Mouse (Mus musculus) olfactory bulb, adult 2 months (tissue): ENCODE results near the gene Gm19935. TPM values are rescaled to one million over a fixed set of nuclear protein-coding genes. Genes with fewer than 3 reads are reported as not detected.

Source experiments
- H3K27ac ChIP-seq: fragments of 200-500 bp; 2 replicates; pipeline ENCODE4 v1.5.1; 2012; ENCODE audit warnings: low read depth, low read length; ENCODE audit not compliant: insufficient read depth
- H3K4me1 ChIP-seq: fragments of 200-500 bp; 2 replicates; pipeline ENCODE4 v1.6.1; 2012; ENCODE audit warnings: low read length; ENCODE audit not compliant: control insufficient read depth, insufficient read depth
- H3K4me3 ChIP-seq: fragments of 200-500 bp; 2 replicates; pipeline ENCODE4 v1.5.1; 2012; ENCODE audit warnings: mild to moderate bottlenecking, low read depth, low read length, moderate library complexity; ENCODE audit not compliant: insufficient read depth
- CTCF ChIP-seq: fragments of 200-500 bp; IDR thresholded peaks from 2 replicates; pipeline ENCODE4 v1.5.1; 2012; ENCODE audit warnings: low read depth, mild to moderate bottlenecking, low read length, moderate library complexity; ENCODE audit not compliant: insufficient read depth
- POLR2A ChIP-seq: fragments of 200-500 bp; IDR thresholded peaks from 2 replicates; pipeline ENCODE4 v1.6.1; 2012; ENCODE audit warnings: mild to moderate bottlenecking, low read depth, low read length, moderate library complexity; ENCODE audit not compliant: insufficient read depth
- WGBS: fragments of 180-500 bp; shearing (Covaris S2); methylation state at CpG from one replicate; pipeline ENCODE4 v1.1.7; 2018; 5-methylcytosine and 5-hydroxymethylcytosine counted together
- polyA plus RNA-seq: library from polyadenylated mRNA; stranded (reverse); fragments of >200 nt; gene quantifications from 2 replicates; pipeline ENCODE4 v1.2.4, GENCODE M21; 2012; ENCODE audit warnings: low replicate concordance; ENCODE audit not compliant: missing spikeins, insufficient read depth, insufficient read length

Gm19935 gene
- not detected in 2 replicates for polyA plus RNA-seq

DNA sequence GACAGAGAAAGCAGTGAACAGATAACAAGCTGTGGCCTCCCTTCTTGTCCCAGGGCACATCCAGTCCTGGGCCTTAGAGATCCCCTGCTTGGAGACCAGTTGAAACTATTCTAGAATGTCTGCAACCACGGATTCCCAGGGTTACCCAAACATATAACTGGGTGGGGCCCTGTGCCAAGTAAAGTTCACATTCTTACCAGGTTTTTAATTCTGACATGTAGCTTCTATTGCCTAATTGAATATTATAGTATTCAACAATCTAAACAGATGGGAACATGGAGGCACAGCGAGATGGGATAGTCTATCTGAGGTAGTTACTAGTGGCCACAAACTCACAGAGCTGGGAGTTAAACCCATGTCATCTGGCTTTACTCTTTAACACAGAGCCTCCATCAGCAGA, at the start of gene Gm19935:
Gene Gm19935 (minus strand): TSS at position 101 of the 400 bp plus-strand sequence.
- H3K27ac ChIP-seq, result peak within 1 kb of the TSS; percentile 5; the same call in 1 of the 2 replicates
- TF ChIP-seq POLR2A, result no peak
- TF ChIP-seq CTCF, result no peak
- WGBS, result 74% methylated on average over 2 of the region's 2 CpGs

DNA sequence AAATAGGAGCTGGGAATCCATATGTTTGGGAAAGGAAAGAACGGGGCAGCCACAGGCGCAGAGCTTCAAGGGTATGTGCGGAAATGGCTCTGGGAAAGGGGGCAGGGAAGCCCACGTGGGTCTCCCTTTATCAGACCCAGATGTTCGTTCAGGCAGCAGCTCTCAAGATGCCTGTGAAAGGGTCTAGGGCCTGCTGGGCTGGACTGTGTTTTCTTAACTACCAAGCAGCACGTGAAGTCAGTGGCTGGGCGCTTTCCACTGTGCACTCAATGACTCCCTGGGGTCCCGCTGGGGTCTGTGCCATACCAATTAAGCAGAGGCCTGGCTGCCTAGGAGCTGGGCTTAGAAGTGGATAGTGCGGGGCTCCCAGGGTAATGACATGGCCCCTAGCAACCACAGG, 44.8 kb upstream of the Gm19935 start:
- H3K4me1 ChIP-seq, result peaks cover 19% of the 10 kb centered on the region
- no peak for TF ChIP-seq POLR2A
- TF ChIP-seq CTCF, result no peak
- 50% methylated on average over 9 of the region's 9 CpGs for WGBS
- H3K4me3 ChIP-seq, result no peak overlapping the region
- peak overlapping the region; percentile 21; the same call in 1 of the 2 replicates for H3K27ac ChIP-seq

More for the DNA sequence above, at the start of gene Gm19935:
- H3K4me3 ChIP-seq, result peak within 1 kb of the TSS; percentile 10
- peaks cover 4% of the 10 kb centered on the region; the same call in 1 of the 2 replicates for H3K4me1 ChIP-seq

DNA sequence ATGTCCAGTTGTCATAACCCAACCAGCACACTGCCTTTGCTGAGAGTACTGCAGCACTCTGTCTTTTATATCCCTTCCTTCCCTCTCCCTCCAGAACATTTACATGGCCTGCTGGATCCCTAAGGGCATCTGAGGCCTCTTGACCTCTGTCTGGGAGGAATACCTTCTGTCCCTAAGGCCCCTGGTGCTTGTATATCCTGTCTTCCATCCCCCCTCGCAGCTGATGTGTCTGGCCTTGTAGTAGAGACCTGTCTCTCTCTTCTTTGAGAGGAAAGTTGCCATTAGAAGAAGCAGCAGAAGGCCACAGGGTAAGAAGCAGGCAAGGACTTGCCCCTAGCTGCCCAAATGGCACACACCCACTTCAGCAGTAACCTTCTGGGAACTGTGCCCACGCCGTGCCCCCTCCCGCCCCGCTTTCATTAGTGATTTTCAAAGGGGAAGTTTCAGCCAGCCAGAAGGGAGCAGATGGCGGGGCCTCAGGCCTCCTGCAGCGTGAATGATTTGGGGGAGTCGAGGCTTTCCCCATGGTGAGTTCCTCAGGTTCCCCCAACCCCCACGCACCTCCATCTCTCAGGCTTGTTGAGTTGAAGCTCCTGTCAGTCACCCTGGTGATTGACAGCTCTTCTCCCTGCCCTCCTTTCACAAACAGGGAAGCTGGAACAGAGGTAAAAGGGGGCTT, 44.2 kb upstream of the Gm19935 start:
- Histone ChIP-seq H3K4me3 (no peak overlapping the region), H3K27ac (no peak overlapping the region), H3K4me1 (peaks cover 19% of the 10 kb centered on the region)
- 31% methylated on average over 9 of the region's 9 CpGs for WGBS
- TF ChIP-seq CTCF (no peak), POLR2A (no peak)

DNA sequence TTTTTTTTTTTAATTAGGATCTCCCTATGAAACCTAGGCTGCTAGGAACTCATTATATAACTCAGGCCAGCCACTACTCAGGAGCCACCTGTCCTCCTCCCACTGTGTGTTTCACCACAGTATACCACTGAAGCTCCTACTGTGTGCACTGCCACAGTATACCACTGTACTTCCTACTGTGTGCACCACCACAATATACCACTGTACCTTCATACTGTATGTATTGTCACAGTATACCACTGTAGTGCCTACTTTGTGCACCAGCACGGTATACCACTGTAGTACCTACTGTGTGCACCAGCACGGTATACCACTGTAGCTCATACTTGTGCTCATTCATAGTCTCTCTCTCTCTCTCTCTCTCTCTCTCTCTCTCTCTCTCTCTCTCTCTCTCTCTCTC, 40.9 kb upstream of the Gm19935 start:
- TF ChIP-seq POLR2A, result no peak
- Histone ChIP-seq H3K4me3 (no peak overlapping the region), H3K27ac (no peak overlapping the region), H3K4me1 (peaks cover 26% of the 10 kb centered on the region)
- 96% methylated on average over 2 of the region's 2 CpGs for WGBS

DNA sequence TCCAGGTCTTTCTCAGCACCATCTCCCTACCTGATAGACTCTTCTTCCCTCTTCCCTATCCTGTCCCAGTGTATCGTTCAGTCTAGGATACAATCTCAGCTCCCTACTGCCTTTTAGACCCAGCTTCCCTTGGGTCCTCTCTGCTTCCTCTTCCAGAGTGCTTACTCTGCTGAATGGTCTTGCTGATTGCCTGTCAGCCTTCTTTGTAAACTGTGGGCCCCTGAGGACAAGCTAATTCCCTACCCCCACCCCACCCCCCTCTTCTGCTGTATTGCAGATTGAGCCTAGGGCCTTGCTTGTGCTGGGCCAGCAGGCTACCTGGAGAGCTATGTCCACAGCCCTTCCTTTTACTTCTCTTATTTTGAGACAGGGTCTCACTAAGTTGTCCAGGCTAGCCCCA, 39.8 kb upstream of the Gm19935 start:
- Histone ChIP-seq H3K4me1 (peaks cover 22% of the 10 kb centered on the region), H3K4me3 (no peak overlapping the region), H3K27ac (no peak overlapping the region)
- 97% methylated on average over 1 of the region's 1 CpGs for WGBS
- TF ChIP-seq POLR2A (no peak), CTCF (no peak)

DNA sequence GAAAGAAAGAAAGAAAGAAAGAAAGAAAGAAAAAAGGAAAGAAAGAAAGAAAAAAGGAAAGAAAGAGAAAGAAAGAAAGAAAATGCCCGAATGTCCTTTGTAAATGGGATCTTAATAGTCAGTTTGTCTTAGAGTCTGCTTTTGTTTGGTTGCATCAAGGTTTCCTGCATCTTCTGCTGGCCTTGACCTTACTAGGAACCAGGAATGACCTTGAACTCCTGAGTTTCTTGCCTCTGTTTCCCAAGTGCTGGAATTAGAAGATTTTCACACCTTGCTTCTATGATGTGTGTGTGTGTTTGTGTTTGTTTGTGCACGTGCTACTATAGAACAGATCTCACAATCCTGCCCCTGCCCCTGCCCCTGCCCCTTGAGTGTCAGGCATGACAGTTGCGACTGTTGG, 39.0 kb upstream of the Gm19935 start:
- H3K27ac ChIP-seq, result no peak overlapping the region
- TF ChIP-seq POLR2A (no peak), CTCF (no peak)
- H3K4me3 ChIP-seq, result no peak overlapping the region
- WGBS, result 92% methylated on average over 3 of the region's 3 CpGs
- peaks cover 14% of the 10 kb centered on the region for H3K4me1 ChIP-seq

DNA sequence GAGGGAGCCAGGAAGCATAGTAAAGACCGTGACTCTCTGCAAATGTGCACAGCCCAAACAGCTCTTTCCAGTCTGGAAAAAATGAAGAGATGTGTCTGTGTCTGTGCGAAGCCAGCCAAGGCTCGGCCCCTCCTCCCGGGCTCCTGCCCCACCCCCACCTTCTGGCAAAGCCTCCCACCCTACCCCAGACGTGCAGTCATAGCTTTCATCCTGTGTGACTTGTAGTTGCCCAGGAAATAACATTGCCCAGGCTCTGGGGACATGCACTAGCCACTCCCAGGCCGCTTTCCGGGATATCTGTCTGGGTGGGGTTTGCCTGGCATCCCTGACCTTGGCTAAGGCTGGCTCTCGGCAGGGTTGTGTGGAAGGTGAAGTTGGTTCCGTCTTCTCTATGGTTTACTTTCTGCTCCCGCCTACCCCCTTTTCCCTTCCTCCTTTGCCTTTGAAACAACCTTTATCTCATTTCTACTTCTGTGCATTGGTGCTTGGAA, 37.5 kb upstream of the Gm19935 start:
- peaks cover 15% of the 10 kb centered on the region for H3K4me1 ChIP-seq
- 30% methylated on average over 10 of the region's 10 CpGs for WGBS
- no peak overlapping the region for H3K4me3 ChIP-seq
- no peak for TF ChIP-seq CTCF
- TF ChIP-seq POLR2A, result no peak
- H3K27ac ChIP-seq, result no peak overlapping the region

DNA sequence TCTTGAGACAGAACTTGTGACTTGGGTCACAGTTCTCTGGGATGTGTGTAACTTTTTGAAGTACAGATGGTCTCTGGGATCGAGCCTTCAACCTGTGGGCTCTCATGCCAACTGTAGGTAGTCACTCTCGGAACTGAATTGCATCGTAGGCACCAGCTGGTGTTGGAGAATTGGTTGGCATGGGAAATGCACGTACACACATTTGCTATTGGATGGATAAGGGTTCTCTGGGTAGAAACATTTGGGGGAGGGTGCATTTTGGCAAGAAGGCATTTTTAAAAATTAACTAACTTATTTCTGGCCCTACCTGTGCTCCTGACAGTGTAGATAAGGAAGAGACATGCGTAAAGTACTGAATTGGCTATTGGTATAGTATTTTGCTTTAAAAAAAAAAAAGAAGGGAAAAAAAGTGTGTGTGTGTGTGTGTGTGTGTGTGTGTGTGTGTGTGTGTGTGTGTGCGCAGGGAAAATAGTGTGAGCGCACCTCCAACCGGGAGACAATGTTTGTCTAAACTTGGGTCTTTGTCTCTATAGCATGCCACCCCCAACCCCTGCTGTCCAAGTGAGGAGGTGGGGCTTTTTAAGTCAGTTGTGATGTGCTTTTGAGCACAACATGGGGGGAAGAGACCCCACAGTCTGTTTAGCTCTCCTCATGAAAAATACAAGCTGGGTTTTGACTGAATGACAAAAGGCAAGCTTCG, 36.9 kb upstream of the Gm19935 start:
- WGBS, result 71% methylated on average over 9 of the region's 9 CpGs
- Histone ChIP-seq H3K4me3 (no peak overlapping the region), H3K27ac (no peak overlapping the region), H3K4me1 (peaks cover 15% of the 10 kb centered on the region)
- TF ChIP-seq CTCF (no peak), POLR2A (no peak)

DNA sequence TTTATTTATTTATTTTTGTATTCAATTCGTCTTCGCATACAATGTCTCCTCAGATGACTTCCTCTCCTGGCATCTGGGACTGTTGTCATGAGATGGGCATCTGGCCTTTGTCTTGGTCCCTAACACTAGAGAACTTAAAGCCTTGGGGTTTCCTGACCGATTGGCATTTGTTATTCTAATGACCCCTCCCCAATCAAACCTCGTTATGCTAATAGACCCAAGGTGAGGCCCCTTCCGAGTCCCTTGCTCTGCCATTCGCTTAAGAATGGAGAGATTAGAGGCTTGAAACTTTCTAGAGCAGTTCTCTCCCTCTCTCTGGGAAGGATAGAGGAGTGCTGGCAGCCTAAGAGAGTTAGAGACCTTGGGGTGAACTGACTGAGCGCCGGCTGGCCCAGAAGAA, 34.4 kb upstream of the Gm19935 start:
- peaks cover 15% of the 10 kb centered on the region for H3K4me1 ChIP-seq
- no peak overlapping the region for H3K27ac ChIP-seq
- H3K4me3 ChIP-seq, result no peak overlapping the region
- no peak for TF ChIP-seq CTCF
- no peak for TF ChIP-seq POLR2A
- 77% methylated on average over 8 of the region's 8 CpGs for WGBS
